Mouse (Mus musculus) small intestine, adult 2 months (tissue): ENCODE data around the gene Rbm34.

Experiments
- CTCF ChIP-seq: fragments of 200-500 bp; IDR thresholded peaks from 2 replicates; pipeline ENCODE4 v1.5.1; 2012; ENCODE audit warnings: low read depth, mild to moderate bottlenecking, control low read depth, inconsistent platforms, low read length, moderate library complexity, mixed read lengths; ENCODE audit not compliant: insufficient replicate concordance, insufficient read length; ENCODE audit errors: extremely low read depth
- POLR2A ChIP-seq: fragments of 200-500 bp; IDR thresholded peaks from 2 replicates; pipeline ENCODE4 v1.6.1; 2012; ENCODE audit warnings: low read depth, mild to moderate bottlenecking, control low read depth, inconsistent platforms, low read length, moderate library complexity

GRCm38 (mm10) chr8:127011668-127012067, 40.8 kb upstream of the Rbm34 start:
- no peak for TF ChIP-seq CTCF
- no peak for TF ChIP-seq POLR2A
